Mouse (Mus musculus) gonadal fat pad, adult 2 months (tissue): ENCODE results near the gene Tmcc1. TPM values are rescaled to one million over a fixed set of nuclear protein-coding genes. Genes with fewer than 3 reads are reported as not detected.

Source experiments
- DNase-seq: peaks from one replicate; pipeline ENCODE4 v3.0.0-alpha.2; 2012; ENCODE audit warnings: low read depth
- polyA plus RNA-seq: library from polyadenylated mRNA; depleted of rRNA; stranded (reverse); fragments of >200 nt; gene quantifications from 2 replicates; pipeline ENCODE4 v1.2.3, GENCODE M21; 2012

Tmcc1 gene
- polyA plus RNA-seq, 1 experiment = 13.9 TPM

DNA sequence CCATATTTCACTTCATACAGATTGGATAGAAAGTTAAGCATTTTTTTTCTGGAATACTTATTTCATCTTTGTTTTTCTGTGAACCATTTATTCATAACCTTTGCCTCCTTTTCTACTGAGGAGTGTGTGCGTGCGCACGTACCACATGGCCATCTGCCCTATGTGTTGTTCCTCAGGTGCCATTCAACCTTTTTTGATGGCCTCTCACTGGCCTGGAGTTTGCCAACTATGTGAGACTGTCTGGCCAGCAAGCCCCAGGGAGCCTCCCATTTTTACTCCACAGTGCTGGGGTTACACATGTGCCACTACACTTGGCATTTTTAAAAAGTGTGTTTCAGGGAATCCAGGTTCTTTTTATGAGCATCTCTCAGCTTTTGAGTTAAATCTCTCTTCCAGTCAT, 177.4 kb downstream of the Tmcc1 start:
- no peak for DNase-seq

DNA sequence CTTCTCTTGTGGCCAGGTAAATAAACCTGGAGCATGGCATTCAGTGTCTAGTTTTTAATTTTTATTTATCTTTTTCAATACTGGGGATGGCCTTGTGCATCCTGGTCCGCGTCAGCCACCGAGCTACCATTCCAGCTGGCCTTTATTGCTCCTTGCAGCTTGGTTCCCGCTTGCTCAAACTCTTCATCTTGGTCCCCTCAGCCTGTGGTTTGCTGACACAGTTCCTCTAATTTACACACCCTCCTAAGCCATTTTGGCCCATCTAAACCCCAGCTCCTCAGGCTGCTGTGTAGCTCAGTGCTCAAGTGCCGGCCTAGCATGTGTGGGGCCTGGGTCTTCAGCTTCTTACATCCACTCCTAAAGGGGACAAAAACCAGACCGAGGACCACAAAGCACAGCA, 179.2 kb downstream of the Tmcc1 start:
- no peak for DNase-seq

DNA sequence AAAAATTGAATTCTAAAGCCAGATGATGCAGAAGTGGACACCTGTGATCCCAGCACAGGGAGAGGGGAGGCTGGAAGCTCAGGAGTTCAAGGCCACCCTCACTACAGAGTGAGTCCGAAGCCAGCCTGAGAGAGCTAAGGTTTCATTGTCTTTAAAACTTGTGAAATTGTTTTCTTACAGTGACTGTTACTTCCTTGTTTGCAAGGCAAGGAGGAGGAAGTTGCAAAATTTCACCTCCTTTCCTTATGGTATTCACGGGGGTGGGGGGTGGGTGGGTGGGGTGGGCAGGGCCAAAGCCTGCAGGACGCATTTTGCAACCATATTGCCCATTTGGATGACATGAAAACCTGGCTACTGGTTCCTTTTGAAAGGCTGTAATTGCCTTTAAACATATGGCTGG, 179.6 kb downstream of the Tmcc1 start:
- no peak for DNase-seq

DNA sequence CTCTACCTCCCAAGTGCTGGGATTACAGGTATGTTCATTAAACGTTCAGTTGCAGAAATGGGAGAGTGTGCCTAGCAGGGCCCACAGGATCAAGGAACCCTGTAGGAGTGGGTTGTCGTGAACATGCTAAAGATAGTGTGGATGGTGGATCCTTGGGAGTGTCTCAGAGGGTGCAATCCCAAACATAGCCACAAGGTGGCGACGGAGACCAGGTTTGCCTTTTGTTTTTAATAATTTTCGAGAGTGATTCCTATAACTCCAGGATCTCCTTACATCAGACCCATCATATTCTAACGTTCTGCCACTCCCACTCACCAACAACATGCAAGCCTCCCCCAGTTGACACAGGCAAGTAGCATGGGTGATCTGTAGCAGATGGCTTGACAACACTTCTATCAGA, 182.7 kb downstream of the Tmcc1 start:
- DNase-seq = no peak

DNA sequence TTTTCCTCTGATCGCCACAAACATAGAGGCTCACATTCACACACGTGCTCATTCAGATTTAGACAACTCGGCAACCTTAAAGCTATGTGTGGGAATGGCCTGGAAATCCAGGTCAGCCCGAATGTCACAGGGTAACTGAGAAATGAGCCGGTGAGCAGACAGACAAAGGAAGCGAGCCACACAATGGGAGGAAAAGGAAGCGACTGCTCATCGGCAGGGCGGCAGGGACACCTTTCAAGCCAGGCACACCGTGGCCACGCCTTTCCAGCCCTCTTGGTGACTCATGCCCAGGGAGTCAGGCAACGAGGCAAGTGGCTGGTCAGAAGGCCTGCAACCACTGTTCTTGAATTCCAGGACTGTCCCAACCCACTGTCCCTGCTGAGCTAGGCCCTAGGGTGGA, 183.9 kb downstream of the Tmcc1 start:
- no peak for DNase-seq

- DNase-seq = no peak
Measured at GRCm38 (mm10) chr6:116007561-116008173, 185.6 kb downstream of the Tmcc1 start.

DNA sequence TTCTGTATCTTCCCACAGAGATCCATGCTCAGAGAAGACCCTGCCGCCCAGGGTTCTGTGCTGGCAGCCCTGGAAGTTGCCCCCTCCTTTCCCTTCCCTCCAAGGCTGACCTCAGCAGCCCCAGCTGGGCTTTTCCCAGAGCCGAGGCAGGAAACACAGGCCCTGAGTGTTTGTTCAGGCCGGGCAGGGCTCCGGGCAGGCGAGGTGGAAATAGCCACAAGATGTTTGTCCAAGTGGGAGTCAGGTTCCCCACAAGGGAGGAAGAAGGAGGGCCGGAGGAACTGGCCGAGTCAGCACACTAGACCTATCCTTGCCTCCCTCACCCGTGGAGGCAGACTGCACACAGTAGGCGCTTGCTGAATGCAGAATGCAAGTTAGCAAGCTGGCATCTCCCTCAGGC, 186.6 kb downstream of the Tmcc1 start:
- no peak for DNase-seq

DNA sequence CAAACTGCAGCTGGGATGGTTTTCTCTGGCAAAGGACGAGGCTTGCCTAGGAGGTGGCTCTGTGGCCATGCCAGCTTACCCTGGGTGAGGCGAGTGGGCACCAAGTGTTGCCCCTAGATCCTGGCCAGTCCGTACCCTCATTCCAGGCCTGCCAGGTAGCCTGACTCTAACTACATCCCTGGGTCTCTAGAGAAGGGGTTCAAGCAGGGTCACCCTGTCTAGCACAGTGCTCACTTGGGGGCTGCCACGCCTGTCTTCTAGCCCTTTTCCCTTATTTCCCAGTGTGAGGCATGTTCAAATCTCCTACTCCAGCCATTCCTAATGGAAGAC, 187.4 kb downstream of the Tmcc1 start:
- DNase-seq = no peak

- no peak for DNase-seq
Measured at GRCm38 (mm10) chr6:116005275-116005958, 187.9 kb downstream of the Tmcc1 start.

- no peak for DNase-seq
Measured at GRCm38 (mm10) chr6:116004716-116005115, 188.6 kb downstream of the Tmcc1 start.

DNA sequence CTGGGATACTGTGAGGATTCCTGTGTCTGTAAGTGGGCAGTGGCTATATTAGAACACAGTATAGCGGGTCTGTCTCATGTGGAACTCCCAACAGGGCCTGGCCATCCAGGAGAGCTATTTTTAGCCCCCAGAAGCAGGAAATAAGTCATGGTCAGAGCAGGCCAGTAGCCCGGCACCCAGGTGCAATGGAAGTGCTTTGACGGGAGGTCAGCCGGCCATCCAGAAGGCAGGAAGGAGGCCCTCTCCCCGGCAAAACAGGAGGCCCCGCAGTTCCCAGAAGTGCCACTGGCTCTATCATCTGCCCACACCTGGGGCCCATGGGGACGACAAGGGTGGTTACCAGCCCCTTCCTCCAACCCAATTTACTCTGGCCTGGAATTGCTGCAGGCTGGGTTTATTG, 189.2 kb downstream of the Tmcc1 start:
- no peak for DNase-seq

GRCm38 (mm10) chr6:116003516-116003915, 189.8 kb downstream of the Tmcc1 start:
- no peak for DNase-seq

DNA sequence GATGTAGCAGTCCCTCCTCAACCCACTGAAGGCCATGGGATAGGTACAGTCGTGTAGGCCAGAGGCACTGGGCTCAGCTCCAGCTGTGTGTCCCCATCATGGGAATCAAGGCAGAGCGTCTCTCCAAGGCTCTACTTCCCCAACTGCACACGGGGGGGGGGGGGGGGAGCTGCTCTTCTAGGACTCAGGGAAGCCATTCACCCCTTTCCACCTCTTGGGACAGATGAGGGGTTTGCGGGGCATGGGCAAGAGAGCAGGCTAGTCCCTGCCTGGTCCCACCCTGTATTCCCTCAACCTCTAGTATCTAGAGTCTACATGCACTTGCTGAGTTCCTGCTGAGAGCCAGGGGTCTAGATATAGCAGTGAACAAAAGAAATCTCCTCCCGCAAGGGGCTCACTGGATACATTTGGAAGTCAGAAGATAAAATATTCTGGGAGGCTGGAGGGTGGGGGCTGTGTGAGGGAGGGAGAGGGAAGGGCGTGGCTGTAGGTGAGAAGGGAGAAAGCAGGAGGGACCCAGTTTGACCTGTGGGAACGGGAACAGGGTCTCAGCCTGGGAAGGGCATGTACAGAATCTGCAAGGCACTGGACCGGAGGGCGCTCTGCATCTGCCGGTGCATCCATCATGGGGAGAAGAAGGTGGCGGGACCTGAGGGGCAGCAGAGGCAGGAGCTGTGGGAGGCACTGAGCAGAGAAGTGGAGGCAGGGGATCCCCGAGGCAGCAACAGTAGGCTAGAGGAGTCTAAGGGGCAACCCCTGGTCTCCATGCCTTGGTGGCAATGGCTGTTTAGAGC, 190.8 kb downstream of the Tmcc1 start:
- no peak for DNase-seq

- no peak for DNase-seq
Measured at GRCm38 (mm10) chr6:116000851-116001250, 192.4 kb downstream of the Tmcc1 start.

DNA sequence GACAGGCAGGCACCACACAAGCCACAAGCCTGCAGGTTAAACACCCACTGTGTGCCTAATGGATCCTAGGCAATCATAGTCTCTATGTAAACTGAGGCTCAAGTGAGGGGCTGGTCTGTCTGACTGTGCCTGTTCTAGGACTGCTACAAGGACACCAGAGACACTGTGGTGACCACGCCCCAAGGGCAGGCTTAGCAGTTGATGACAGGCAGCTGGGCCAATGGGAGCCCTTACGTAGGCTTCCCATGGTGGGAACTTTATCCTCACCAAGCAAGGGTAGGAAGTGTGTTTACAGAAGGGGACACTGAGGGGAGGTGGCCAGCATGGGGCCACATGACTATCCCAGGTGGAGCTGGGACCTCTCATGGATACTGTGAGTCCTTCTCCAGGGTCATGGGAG, 194.1 kb downstream of the Tmcc1 start:
- DNase-seq = no peak

DNA sequence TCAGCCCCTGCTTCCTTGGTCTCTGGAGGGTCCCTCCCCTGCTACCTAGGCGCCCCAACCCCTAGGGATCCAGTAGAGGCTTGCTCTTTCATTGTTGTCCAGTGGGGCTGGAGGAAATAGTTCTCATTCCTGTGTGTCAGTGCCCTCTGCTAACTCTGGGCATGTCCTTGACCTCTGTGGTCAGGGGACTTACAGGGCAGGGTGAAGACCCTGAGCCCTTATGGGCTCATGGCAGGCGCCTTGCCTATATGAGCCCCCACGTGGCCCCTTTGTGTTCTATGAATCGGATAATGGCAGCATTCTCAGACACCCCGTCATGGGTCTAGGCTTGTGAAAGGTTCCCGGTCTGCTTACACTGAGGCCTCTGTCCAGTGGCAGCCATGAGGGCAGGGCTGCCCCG, 194.5 kb downstream of the Tmcc1 start:
- no peak for DNase-seq

DNA sequence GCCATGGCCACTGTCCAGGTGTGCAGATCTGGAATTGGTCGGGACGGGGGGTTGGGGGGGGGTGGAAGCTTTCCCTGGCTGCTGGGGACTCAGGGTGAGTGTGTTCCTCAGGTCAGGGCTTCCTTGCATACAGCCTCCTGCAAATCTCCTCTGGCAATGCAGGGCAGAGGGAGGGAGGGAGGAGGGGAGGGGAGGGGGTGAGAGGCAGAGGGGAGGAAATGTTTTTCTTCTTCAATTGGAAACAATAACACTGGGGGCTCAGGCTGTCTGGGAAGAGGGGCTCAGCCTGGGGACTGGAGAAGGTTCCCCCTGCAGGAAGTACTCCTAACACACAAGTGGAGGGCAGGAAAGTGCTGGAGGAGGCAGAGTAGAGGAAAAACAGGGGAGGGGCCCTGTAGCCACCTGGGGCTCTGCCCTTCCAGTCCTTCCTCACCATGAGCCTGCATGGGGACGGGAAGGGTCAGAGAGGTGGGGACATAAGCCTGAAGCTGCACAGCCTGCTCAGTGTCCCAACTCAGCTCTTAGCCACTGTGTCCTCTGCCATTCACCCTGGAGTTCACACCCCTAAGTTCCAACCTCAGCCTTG, 195.5 kb downstream of the Tmcc1 start:
- no peak for DNase-seq

GRCm38 (mm10) chr6:115996171-115996851, 197.0 kb downstream of the Tmcc1 start:
- no peak for DNase-seq

- no peak for DNase-seq
Measured at GRCm38 (mm10) chr6:115995531-115995941, 197.8 kb downstream of the Tmcc1 start.

DNA sequence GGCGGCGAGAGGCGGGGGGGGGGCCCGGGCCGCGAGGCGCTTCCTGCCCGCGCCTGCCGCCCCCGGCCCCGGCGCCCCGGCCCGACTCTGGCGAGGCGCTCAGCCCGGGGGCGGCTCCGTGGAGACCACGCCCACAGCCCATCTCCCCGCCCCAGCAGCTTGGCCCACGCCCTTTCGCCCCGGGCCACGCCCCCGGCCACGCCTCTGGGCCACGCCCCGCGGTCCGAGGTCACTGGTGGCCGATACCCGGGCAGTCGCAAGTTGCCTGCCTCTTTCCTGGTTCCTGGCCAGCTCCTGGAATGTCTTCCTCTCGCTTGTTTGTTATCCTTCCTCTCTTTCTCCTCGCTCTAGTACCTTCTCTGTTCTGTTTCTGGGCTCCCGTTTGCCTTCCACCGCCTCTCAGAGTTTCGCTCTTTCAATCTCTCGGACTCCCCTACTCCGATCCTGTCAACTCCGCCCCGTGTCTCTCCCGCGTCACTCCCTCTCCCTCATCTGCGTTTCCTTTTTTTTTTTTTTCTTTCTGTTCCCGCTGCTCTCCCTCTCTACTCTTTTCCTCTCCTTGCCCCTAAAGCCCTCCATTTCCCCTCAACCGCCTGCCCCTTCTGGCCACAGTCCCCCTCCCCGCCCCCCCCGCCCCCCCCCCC, 198.3 kb downstream of the Tmcc1 start, which contains the start of gene Plxnd1:
Gene Plxnd1, minus strand, starts transcription at position 129 of the 644 bp plus-strand sequence.
- DNase-seq = no peak

- no peak for DNase-seq
Measured at GRCm38 (mm10) chr6:115994146-115994876, 199.0 kb downstream of the Tmcc1 start.
